Comparison of ENCODE assay signal across 24 mouse cellular contexts in the genomic region with DNA sequence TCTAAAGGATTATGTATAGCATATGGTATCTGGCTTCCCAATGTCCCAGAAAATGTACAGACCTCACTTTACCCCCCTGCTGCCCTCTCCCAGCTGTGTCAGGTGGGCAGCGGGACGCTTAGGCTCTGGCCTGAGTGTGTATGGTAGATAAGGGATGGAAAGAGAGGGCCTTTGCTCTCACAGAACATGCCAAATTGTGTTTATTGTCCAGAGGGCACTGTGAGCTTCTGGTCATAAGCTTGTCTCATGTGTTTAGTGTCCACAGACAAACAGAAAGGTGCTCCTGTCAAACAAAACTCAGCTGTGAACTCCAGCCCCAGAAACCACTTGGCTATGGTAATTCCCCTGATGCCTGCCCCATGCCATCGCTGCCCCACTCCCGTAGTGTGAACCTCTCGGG. TPM values are rescaled to one million over a fixed set of nuclear protein-coding genes. Genes with fewer than 3 reads are reported as not detected.
A peak's percentile ranks its signal among the peaks of the same experiment; 100 is the strongest.
DNase-seq lines count a peak whose midpoint lies in the region; ATAC-seq lines count a peak whose summit lies in the region.
"Had no signal": no experiment of that assay in that cellular context is flagged by ENCODE, and none has a peak within 500 bp of the region (broad histone marks: within the 10 kb centered on the region; RNA-seq: fewer than 3 reads in every experiment).

No protein-coding gene starts in this region.

- no peak for ATAC-seq in embryonic facial prominence, embryonic 13.5 days (ENCODE audit: insufficient number of reproducible peaks, insufficient read depth, low FRiP score, low TSS enrichment, low read depth)
- ATAC-seq in heart, embryonic 16.5 days (replicated peaks; ENCODE audit: extremely low read depth, insufficient read depth, low FRiP score) = no peak
- peak; percentile 65 for ATAC-seq in liver, embryonic 16.5 days (ENCODE audit: low read depth)
- ATAC-seq in liver, embryonic 12.5 days = no peak
- ATAC-seq in embryonic facial prominence, embryonic 14.5 days (ENCODE audit: low read depth) = no peak
- ATAC-seq: activated CD4-positive, CD25-positive, alpha-beta regulatory T cell, adult 4 months; forebrain, embryonic 14.5 days; forebrain, postnatal 0 days had no signal

- H3K36me3 ChIP-seq in embryonic facial prominence, embryonic 13.5 days = peaks cover 93% of the 10 kb centered on the region
- H3K36me3 ChIP-seq in embryonic facial prominence, embryonic 10.5 days (replicated peaks) = peaks cover 100% of the 10 kb centered on the region
- H3K36me3 ChIP-seq in heart, embryonic 16.5 days (ENCODE audit: control insufficient read depth, insufficient read depth) = peaks cover 36% of the 10 kb centered on the region
- H3K36me3 ChIP-seq in liver, embryonic 16.5 days (ENCODE audit: control insufficient read depth, insufficient read depth) = peaks cover 27% of the 10 kb centered on the region
- peaks cover 99% of the 10 kb centered on the region for H3K36me3 ChIP-seq in liver, embryonic 12.5 days
- H3K36me3 ChIP-seq in embryonic facial prominence, embryonic 14.5 days (ENCODE audit: control insufficient read depth, insufficient read depth, low read length) = peaks cover 69% of the 10 kb centered on the region

- H3K27me3 ChIP-seq in embryonic facial prominence, embryonic 13.5 days = no peaks in the 10 kb centered on the region
- H3K27me3 ChIP-seq in embryonic facial prominence, embryonic 10.5 days (replicated peaks; ENCODE audit: low read depth, poor library complexity, severe bottlenecking) = no peaks in the 10 kb centered on the region
- no peaks in the 10 kb centered on the region for H3K27me3 ChIP-seq in heart, embryonic 16.5 days (ENCODE audit: control insufficient read depth, insufficient read depth, low read length)
- H3K27me3 ChIP-seq in liver, embryonic 16.5 days (ENCODE audit: control insufficient read depth, insufficient read depth, low read depth, low read length) = no peaks in the 10 kb centered on the region
- H3K27me3 ChIP-seq in liver, embryonic 12.5 days (replicated peaks) = no peaks in the 10 kb centered on the region
- H3K27me3 ChIP-seq in embryonic facial prominence, embryonic 14.5 days (replicated peaks; ENCODE audit: control insufficient read depth, insufficient read depth, low read length) = no peaks in the 10 kb centered on the region
- H3K27me3 ChIP-seq: embryonic facial prominence, embryonic 15.5 days; heart, embryonic 13.5 days; hindbrain, embryonic 12.5 days; hindbrain, embryonic 15.5 days had no signal

- no peak overlapping the region for H3K4me3 ChIP-seq in embryonic facial prominence, embryonic 13.5 days
- H3K4me3 ChIP-seq in embryonic facial prominence, embryonic 10.5 days = no peak overlapping the region
- no peak overlapping the region for H3K4me3 ChIP-seq in heart, embryonic 16.5 days (ENCODE audit: low read length)
- H3K4me3 ChIP-seq in liver, embryonic 16.5 days (ENCODE audit: low read depth, low read length) = no peak overlapping the region
- no peak overlapping the region for H3K4me3 ChIP-seq in liver, embryonic 12.5 days
- no peak overlapping the region for H3K4me3 ChIP-seq in embryonic facial prominence, embryonic 14.5 days (ENCODE audit: low read depth, low read length)
- H3K4me3 ChIP-seq: embryonic facial prominence, embryonic 15.5 days; heart, embryonic 10.5 days; heart, embryonic 13.5 days; hindbrain, embryonic 12.5 days; hindbrain, embryonic 15.5 days had no signal

- H3K4me1 ChIP-seq in embryonic facial prominence, embryonic 13.5 days = no peaks in the 10 kb centered on the region
- H3K4me1 ChIP-seq in embryonic facial prominence, embryonic 10.5 days = no peaks in the 10 kb centered on the region
- peaks cover 2% of the 10 kb centered on the region; the same call in 1 of the 2 replicates for H3K4me1 ChIP-seq in heart, embryonic 16.5 days (ENCODE audit: control insufficient read depth, insufficient read depth, low read length)
- H3K4me1 ChIP-seq in liver, embryonic 16.5 days (ENCODE audit: control insufficient read depth, low read depth, low read length) = peaks cover 9% of the 10 kb centered on the region
- peaks cover 39% of the 10 kb centered on the region for H3K4me1 ChIP-seq in liver, embryonic 12.5 days
- no peaks in the 10 kb centered on the region for H3K4me1 ChIP-seq in embryonic facial prominence, embryonic 14.5 days (ENCODE audit: control insufficient read depth, insufficient read depth, low read length)
- H3K4me1 ChIP-seq: hindbrain, embryonic 12.5 days; hindbrain, embryonic 15.5 days had no signal

- no peak overlapping the region for H3K4me2 ChIP-seq in embryonic facial prominence, embryonic 13.5 days
- no peak overlapping the region for H3K4me2 ChIP-seq in heart, embryonic 16.5 days (ENCODE audit: low read depth, low read length)
- H3K4me2 ChIP-seq in liver, embryonic 16.5 days (ENCODE audit: low read depth, low read length) = no peak overlapping the region
- H3K4me2 ChIP-seq in liver, embryonic 12.5 days = no peak overlapping the region
- no peak overlapping the region for H3K4me2 ChIP-seq in embryonic facial prominence, embryonic 14.5 days (ENCODE audit: low read depth, low read length)
- H3K4me2 ChIP-seq: embryonic facial prominence, embryonic 15.5 days; heart, embryonic 13.5 days; hindbrain, embryonic 12.5 days; hindbrain, embryonic 15.5 days had no signal

- H3K9ac ChIP-seq in embryonic facial prominence, embryonic 13.5 days = no peak overlapping the region
- H3K9ac ChIP-seq in heart, embryonic 16.5 days (ENCODE audit: low read length) = no peak overlapping the region
- no peak overlapping the region for H3K9ac ChIP-seq in liver, embryonic 16.5 days (ENCODE audit: low read depth, low read length)
- H3K9ac ChIP-seq in liver, embryonic 12.5 days = no peak overlapping the region
- no peak overlapping the region for H3K9ac ChIP-seq in embryonic facial prominence, embryonic 14.5 days (ENCODE audit: low read depth, low read length)
- H3K9ac ChIP-seq: embryonic facial prominence, embryonic 15.5 days; forebrain, postnatal 0 days; heart, embryonic 13.5 days; hindbrain, embryonic 12.5 days; hindbrain, embryonic 15.5 days had no signal

- H3K27ac ChIP-seq in embryonic facial prominence, embryonic 13.5 days = peak overlapping the region; percentile 23; the same call in 1 of the 2 replicates
- H3K27ac ChIP-seq in embryonic facial prominence, embryonic 10.5 days (replicated peaks) = no peak overlapping the region
- H3K27ac ChIP-seq in heart, embryonic 16.5 days (ENCODE audit: low read length) = 0 out of 2 replicates have a peak overlapping the region, but pooled peaks have one; percentile 22
- 0 out of 2 replicates have a peak overlapping the region, but pooled peaks have one; percentile 8 for H3K27ac ChIP-seq in liver, embryonic 16.5 days (ENCODE audit: low read length)
- no peak overlapping the region for H3K27ac ChIP-seq in liver, embryonic 12.5 days
- 0 out of 2 replicates have a peak overlapping the region, but pooled peaks have one; percentile 22 for H3K27ac ChIP-seq in embryonic facial prominence, embryonic 14.5 days (replicated peaks; ENCODE audit: low read depth, low read length)
- H3K27ac ChIP-seq: embryonic facial prominence, embryonic 15.5 days; heart, embryonic 10.5 days; heart, embryonic 13.5 days; hindbrain, embryonic 12.5 days; hindbrain, embryonic 15.5 days had no signal

- H3K9me3 ChIP-seq in embryonic facial prominence, embryonic 13.5 days = no peaks in the 10 kb centered on the region
- no peaks in the 10 kb centered on the region for H3K9me3 ChIP-seq in embryonic facial prominence, embryonic 10.5 days
- H3K9me3 ChIP-seq in heart, embryonic 16.5 days (replicated peaks; ENCODE audit: control insufficient read depth, low read length) = no peaks in the 10 kb centered on the region
- no peaks in the 10 kb centered on the region for H3K9me3 ChIP-seq in liver, embryonic 16.5 days (replicated peaks; ENCODE audit: control insufficient read depth, low read length)
- H3K9me3 ChIP-seq in liver, embryonic 12.5 days (replicated peaks) = no peaks in the 10 kb centered on the region
- no peaks in the 10 kb centered on the region for H3K9me3 ChIP-seq in embryonic facial prominence, embryonic 14.5 days (ENCODE audit: control insufficient read depth, low read length)
- H3K9me3 ChIP-seq: embryonic facial prominence, embryonic 15.5 days; heart, embryonic 10.5 days; heart, embryonic 13.5 days; hindbrain, embryonic 12.5 days; hindbrain, embryonic 15.5 days had no signal

- 87% methylated on average over 5 of the region's 5 CpGs for WGBS in embryonic facial prominence, embryonic 13.5 days
- WGBS in embryonic facial prominence, embryonic 10.5 days = 89% methylated on average over 5 of the region's 5 CpGs
- WGBS in heart, embryonic 16.5 days = 85% methylated on average over 5 of the region's 5 CpGs
- WGBS in liver, embryonic 16.5 days (ENCODE audit: insufficient replicate concordance) = 76% methylated on average over 5 of the region's 5 CpGs
- 87% methylated on average over 5 of the region's 5 CpGs for WGBS in liver, embryonic 12.5 days (ENCODE audit: insufficient replicate concordance)
- 95% methylated on average over 5 of the region's 5 CpGs for WGBS in embryonic facial prominence, embryonic 14.5 days

- no peak for DNase-seq in embryonic facial prominence, embryonic 10.5 days (ENCODE audit: low spot score)
- no peak for DNase-seq in heart, adult 9 months (ENCODE audit: low spot score in 2 of 2)
- no peak for DNase-seq in embryonic facial prominence, embryonic 14.5 days (ENCODE audit: low spot score)
- DNase-seq in urinary bladder, postnatal 25 days (ENCODE audit: low spot score) = no peak
- DNase-seq: adrenal gland, postnatal 10 days; adrenal gland, postnatal 36 days; cerebellum, adult 11 months; cerebellum, adult 2 months; cerebellum, adult 9-11 months; cerebellum, postnatal 25 days; forebrain, postnatal 0 days; gastrocnemius, postnatal 36 days had no signal

RNA-seq across cellular contexts. Expression of gene Hgfac, which starts 11.6 kb away (rescaled TPM):
- polyA plus RNA-seq in embryonic facial prominence, embryonic 13.5 days (2015; fragmentation: Nextera tagmentation; extraction: Ambion mirVana) = 1.4 and 3.1 TPM in 2 replicates
- 0.08 and 0.82 TPM in 2 replicates for polyA plus RNA-seq in embryonic facial prominence, embryonic 10.5 days (2016; fragmentation: Nextera tagmentation; extraction: Ambion mirVana)
- polyA plus RNA-seq in heart, embryonic 16.5 days (2015; fragmentation: Nextera tagmentation; extraction: Ambion mirVana) = 0.42 and 0.88 TPM in 2 replicates
- polyA plus RNA-seq in liver, embryonic 16.5 days (2015; fragmentation: Nextera tagmentation; extraction: Ambion mirVana) = 214 and 277 TPM in 2 replicates
- polyA plus RNA-seq in liver, embryonic 12.5 days (2016; fragmentation: Nextera tagmentation; extraction: Ambion mirVana) = 43.3 and 44.1 TPM in 2 replicates
- 0.17 and 0.49 TPM in 2 replicates for polyA plus RNA-seq in embryonic facial prominence, embryonic 14.5 days (2014; fragmentation: Nextera tagmentation; extraction: Ambion mirVana)
- polyA plus RNA-seq: forebrain, embryonic 14.5 days; forebrain, postnatal 0 days had no signal

RNA-seq across cellular contexts. Expression of gene Dok7, which starts 26.8 kb away (rescaled TPM):
- polyA plus RNA-seq in embryonic facial prominence, embryonic 13.5 days (2015; fragmentation: Nextera tagmentation; extraction: Ambion mirVana) = 1.1 and 1.7 TPM in 2 replicates
- polyA plus RNA-seq in embryonic facial prominence, embryonic 10.5 days (2016; fragmentation: Nextera tagmentation; extraction: Ambion mirVana) = 0.34 and 0.35 TPM in 2 replicates
- 14.9 and 17.3 TPM in 2 replicates for polyA plus RNA-seq in heart, embryonic 16.5 days (2015; fragmentation: Nextera tagmentation; extraction: Ambion mirVana)
- 0.08 and 0.19 TPM in 2 replicates for polyA plus RNA-seq in liver, embryonic 16.5 days (2015; fragmentation: Nextera tagmentation; extraction: Ambion mirVana)
- polyA plus RNA-seq in liver, embryonic 12.5 days (2016; fragmentation: Nextera tagmentation; extraction: Ambion mirVana) = 0.07 TPM in 1 of 2 replicates, not detected in the other
- polyA plus RNA-seq in embryonic facial prominence, embryonic 14.5 days (2014; fragmentation: Nextera tagmentation; extraction: Ambion mirVana) = 8.9 and 9.9 TPM in 2 replicates
- polyA plus RNA-seq: activated CD4-positive, CD25-positive, alpha-beta regulatory T cell, adult 4 months; forebrain, embryonic 11.5 days had no signal

Comparison
In these comparisons a context has a peak if more than half of its experiments do, and no peak if none do; other contexts are left out.
1. H3K27ac ChIP-seq: peak in embryonic facial prominence, embryonic 13.5 days (single experiment), heart, embryonic 16.5 days (single experiment), liver, embryonic 16.5 days (single experiment) and embryonic facial prominence, embryonic 14.5 days (single experiment); none in embryonic facial prominence, embryonic 10.5 days (single experiment) and liver, embryonic 12.5 days (single experiment).
2. RNA of gene Hgfac, which starts 11.6 kb away (polyA plus RNA-seq): 214 to 277 TPM in liver, embryonic 16.5 days and 43.3 to 44.1 TPM in liver, embryonic 12.5 days; 1.4 to 3.1 TPM in embryonic facial prominence, embryonic 13.5 days, 0.42 to 0.88 TPM in heart, embryonic 16.5 days, 0.08 to 0.82 TPM in embryonic facial prominence, embryonic 10.5 days and 0.17 to 0.49 TPM in embryonic facial prominence, embryonic 14.5 days; every median in the first group is over 10 times any median in the second.